Mouse (Mus musculus) cerebellum, adult 18-20 months (tissue): ENCODE measurements around the gene Efna2.

Experiments used
- DNase-seq, 2 experiments: peaks; one replicate each; pipeline ENCODE4 v3.0.0; 2021

Efna2 gene

DNA sequence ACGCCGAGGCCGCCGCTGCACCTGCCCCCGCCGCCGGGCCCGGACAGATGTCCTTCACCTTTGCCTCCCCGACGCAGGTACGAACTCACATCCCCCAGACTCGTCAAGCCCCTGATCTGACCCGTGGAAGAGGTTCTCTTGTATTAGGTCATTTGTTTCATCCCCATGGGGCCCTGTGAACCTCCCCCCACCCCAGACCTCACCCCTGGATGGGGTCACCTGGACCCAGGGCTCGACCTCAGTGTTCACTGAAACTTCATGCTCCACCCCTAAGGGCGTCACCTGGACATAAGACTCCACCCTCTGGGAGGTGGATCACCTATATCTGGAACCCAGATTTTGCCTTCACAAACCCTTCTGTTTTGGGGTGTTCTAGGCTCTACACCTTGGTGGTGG lies 36.8 kb upstream of the Efna2 start:
- peak in 1 of 2 experiments; percentile 61 for DNase-seq

DNA sequence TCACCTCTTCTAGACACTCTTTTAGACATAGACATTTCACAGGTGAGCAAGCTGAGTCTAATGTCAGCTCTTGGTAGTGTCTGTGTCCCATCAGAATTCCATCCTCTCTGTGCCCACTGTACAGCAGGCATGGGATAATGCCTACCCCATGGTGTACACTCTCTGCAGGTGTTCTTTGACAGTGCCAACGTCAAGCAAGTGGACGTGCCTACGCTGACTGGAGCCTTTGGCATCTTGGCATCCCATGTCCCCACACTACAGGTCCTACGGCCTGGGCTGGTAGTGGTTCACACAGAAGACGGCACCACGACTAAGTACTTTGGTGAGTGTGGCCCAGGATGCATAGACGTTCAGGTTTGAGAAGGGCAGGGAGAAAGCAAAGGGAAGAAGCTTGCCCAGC lies 35.6 kb upstream of the Efna2 start:
- no peak for DNase-seq

DNA sequence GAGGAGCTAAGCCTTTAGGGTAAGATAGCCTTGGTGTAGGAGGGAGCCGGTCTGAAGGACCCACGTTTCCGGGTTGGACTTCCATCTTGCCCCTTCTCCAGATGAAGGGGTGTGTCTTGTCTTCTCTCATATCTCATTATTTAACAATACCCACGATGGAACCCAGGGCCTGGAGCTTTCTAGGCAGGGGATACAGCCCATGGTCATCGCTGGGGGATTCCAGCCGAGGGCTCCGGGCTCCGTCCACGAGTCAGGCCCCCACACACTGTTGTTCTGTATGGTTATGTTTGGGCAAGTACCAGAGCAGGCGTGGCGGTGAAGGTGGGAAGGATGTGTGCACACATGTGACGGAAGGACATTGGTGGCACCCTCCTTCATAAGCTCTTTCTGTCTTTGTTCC lies 35.1 kb upstream of the Efna2 start:
- no peak for DNase-seq

DNA sequence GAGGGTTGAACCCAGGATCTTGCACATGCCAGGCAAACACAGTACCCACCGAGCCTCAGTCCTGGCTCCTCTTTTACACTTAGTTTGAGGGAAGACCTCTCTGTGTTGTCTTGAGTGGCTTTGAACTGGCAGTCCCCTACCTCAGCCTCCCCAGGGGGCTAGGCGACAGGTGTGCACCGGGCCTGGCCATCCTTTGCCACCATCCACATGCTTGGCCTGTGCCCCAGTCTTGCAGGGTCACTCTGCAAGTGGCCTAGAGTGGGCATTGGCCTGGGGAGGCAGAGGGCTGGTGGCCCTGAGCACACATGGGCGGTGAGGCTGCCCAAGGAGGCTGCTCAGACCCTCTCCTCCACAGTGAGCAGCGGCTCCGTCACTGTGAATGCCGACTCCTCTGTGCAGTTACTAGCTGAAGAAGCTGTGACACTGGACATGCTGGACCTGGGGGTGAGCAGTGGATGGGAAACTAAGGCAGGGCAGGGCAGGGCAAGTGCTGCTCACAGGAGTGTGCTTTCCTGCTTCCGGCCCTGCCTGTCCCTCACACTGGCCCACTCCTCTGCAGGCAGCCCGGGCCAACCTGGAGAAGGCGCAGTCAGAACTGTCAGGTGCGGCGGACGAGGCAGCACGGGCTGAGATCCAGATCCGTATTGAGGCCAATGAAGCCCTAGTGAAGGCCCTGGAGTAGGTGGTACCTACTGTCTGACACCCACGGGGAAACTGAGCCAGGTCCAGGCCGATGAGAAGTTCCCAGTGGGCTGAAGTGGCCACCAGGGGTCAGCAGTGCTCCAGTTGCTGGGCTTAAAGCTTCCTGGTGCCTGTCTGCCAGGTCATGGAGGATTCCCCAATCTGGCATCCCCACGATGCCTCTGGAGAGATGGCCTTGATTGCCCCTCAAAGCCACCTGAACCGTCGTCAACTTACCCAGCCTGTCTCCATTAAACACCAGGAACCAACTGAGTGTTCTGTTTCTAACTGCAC lies 34.1 kb upstream of the Efna2 start:
- peak; percentile 81 to 87 for DNase-seq

DNA sequence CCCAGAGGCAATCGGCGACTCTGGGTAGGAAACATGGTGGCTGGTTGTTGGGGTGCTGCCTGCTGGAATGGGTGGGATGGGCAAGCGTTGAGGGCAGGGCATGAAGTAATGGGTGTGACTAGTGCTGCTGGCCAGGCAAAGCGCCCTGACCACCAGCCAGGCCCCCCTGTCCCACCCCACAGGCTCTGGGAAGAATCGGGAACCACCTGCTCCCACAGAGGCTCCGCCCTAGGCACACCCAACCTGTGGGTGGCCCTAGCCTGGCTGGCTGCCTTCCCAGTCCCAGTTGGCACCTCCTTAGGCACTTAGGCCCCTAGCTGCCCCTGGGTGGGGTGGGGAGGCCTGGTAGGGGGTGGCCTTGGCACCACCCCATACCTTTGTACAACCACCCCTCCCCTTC lies 33.4 kb upstream of the Efna2 start:
- peak; percentile 57 to 58 for DNase-seq

DNA sequence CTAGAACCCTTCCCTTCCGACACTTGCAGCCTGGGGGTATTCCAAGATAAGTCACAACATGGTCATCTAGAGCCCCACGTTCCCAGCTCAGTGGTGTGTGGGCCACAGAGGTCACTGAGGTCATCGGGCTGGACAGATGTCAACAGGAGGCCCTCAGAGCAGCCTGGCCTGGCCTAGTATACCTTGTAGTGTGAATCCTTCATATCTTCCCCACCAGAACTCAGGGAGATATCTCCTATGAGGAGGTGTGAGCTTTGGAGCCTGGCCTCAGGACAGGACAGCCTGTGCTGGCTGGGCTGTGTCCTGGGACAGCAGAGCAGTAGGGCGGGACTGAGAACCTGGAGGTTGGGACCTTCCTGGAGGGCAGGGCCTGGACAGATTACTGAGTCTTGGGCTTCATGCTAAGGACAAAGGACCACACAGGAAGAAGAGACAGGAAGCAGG lies 32.7 kb upstream of the Efna2 start:
- DNase-seq, result peak in 1 of 2 experiments; percentile 42

DNA sequence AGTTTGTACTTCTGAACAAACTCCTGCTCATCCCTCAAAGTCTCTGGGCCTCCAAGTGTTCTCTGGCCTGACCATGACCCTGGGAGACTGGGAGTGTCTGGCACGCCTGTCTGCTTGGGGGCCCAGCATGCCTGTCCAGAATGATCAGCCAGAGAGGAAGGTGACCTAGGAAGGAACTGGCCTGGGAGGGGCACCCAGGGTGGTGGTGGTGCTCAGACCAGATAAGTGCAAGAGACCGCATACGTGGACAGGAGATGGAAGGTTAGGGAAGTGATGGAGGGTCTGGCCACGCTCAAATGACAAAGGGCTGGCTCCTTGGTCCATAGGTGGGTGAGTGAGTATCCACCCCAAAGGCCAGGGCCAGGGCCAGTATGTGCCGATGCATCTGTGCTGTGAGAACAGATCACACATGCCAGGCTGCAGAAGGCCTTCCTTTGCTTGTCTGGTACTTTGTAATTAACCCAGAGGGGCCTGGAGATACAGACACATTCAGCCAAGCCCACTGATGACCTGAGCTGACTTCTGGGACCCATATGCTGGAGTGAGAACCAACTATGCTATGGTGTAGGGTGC lies 32.0 kb upstream of the Efna2 start:
- peak in 1 of 2 experiments; percentile 40 for DNase-seq

DNA sequence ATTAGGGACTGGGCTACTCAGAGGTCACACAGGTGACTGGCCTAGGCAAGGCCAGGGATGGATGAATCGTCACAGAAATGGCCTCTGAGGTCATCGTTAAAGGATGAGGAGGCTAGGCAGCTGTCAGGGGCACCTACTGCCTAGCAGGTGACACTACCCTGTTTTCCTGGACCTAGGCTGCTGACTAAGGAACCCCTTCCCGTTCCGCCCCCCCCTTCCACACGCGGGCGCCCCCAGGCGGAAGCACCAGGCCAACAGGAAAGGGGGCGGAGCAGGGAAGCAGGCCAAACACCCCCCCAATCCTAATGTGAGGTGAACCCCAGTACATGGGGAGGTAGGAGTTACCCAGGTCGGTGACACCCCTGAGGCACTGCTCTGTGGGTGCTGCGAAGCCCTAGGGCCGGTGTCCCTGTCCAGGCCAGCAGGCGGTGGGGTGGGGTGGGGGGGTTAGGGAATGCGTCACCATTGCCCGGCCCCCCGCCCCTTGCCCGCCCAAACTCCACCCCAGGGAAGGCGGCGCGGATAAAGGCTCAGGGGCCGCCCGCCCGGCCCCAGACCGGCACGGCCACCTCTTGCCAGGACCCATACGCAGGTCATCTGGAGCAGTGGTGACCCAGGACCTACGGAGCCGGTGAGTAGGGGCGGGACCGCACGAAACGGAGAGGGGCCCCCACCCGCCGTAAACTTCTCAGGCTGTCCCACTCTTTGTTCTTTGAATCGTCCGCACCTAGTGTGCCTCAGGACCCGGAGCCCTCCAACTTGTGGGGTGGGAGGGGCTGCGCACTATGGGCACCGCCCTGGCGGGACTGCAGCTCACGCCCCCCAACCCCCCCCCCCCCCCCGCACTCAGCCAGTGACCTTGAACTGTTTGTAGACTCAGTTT lies 31.3 kb upstream of the Efna2 start, which contains the start of gene Midn:
Gene Midn, plus strand, starts transcription at position 554 of the 883 bp plus-strand sequence.
- peak; percentile 64 to 74 for DNase-seq

DNA sequence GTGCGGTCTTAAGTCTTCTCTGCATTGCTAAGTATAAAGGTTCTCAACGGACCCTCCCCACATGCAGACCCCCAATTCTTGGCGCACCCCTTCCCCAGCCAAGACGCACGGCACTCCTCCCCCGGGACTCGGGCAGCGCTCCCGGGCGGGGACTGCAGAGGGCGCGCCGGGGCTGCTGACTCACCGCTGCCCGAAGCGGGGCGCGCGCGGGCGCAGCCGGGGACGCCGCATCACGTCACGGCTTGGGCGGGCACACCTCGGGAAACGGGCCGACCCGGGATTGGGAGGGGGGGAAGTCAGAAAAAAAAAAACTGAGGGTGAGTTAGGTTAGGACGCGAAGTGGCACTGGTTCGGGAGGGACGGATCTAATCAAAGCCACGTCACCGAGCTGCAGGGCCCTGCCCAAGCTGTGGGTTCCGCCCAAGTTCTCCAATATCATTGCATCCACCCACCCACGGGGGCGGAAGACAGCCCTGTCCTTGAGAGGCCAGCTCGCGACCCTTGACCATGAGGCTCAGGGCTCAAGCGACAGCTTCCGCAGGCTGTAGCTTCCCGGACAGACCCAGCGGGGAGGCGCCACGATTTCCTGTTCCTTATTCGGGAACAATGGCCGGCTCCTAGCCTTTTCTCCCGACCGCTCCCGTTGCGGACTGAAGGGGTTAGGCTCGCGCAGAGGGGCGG lies 30.5 kb upstream of the Efna2 start:
- peak; percentile 94 to 98 for DNase-seq

DNA sequence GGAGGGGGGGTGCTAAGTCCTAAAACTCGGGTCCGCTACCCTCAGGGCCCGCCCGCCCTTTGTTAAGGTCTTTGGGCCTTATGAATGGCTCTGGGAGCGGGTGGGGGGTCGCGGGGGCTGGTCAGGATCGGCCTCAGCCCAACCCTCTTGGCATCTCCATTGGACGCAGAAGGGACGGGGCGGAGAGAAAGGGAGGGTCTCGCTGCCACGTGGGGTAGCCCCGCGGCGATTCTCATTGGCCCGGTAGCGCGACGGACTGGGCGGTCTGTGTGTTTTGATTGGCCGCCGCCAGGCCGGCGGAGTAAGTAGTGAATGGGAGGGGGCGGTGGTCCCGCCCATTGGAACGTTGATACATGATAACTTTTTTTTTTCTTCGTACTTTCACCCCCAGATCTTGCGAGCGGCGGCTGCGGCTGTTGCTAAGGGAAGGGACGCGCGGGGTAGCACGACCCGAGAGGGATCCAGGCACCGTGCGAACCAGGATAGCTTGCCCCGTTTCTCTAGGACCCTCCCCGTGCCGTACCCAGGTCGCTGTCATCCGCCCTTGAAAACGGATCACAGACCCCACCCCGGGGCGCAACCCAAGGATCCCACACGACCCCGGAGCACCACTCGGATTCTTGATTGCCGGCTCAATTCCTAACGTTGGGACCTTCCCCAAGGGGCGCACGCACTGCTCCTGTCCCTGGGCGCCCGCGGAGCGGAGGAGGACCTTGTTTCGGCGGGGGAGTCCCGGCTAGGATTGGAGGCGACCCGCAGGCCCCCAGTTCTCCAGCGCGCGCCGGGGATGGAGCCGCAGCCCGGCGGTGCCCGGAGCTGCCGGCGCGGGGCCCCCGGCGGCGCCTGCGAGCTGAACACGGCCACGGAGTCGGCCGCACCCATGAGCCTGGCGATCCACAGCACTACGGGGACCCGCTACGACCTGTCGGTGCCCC lies 29.7 kb upstream of the Efna2 start:
- DNase-seq, result peak; percentile 95 to 98

DNA sequence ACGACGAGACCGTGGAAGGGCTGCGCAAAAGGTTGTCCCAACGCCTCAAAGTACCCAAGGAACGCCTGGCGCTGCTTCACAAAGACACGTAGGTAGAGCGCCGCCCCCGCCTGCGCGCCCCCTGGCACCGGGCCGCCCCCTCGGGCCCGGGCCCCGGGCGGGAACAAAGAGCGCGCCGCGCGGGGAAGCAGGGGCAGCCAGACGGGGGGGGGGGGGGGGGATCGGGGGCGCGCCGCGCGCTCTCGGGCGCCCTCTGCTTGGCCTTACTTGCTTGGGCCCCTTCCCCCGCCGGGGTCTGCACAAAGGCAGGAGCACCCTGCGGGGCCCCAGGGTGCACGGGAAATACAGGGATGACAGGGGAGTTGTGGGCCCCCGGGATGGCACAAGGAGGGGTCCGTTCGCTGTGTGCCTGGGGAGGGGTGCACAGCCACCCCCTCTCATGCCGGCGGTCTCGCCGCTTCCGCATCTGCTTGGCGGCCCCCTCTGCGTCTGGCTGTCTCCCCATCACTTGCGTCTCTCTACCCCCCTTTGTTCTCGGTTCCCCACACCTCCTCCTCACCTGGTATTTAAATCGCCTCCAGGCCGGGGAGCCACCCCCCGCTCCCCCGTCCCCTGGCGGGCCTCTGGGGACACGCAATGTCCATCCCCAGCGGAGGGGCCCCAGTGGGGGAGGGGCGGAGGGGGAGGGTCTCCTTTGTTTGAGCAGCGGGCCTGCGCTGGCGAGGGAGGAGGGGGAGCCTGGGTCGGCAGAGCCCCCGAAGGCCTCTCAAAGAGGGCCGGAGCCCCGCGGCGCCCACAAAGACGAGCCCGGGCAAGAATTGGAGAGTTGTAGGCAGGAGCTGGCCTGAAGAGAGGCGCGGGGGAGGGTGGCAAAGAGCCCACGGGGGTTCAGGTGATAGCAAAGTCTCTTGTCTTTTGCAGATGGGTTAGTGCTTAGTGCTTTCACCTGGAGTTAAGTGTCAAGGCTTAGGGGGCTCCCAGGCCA lies 28.8 kb upstream of the Efna2 start:
- peak; percentile 63 to 75 for DNase-seq

DNA sequence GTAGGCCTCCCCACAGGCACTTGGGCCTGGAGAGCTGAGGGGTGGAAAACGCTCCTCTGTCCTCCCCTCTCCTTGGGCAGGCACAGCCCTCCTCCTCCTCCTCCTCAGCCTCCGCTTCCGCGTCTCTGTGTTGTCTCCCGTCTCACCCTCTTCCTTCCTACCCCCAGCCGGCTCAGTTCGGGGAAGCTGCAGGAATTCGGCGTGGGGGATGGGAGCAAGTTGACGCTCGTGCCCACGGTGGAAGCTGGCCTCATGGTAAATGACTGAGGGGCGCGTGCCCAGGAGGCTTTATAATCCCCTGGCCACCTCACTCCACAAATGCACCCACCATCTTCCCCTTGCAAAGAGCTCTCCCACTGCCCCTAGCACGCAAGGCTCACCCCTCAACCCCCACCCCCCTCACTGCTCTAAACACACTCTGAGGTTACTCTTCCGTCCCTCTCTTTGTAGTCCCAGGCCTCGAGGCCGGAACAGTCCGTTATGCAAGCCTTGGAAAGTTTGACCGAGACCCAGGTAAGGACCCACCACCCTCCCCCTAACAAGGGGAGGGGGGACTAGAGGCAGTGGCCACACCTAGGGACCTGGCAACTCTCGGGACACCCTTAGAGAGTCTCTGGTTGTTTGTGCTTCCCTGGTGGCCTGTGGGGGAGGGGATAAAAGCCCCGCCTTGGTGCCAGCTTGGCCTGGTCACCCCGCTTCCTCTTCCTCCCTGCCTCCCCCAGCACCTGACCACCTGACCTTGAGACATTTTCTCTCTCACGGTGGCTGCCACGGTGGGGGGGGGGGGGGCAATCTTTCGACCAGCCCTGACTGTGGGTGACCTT lies 27.9 kb upstream of the Efna2 start:
- peak; percentile 64 for DNase-seq

DNA sequence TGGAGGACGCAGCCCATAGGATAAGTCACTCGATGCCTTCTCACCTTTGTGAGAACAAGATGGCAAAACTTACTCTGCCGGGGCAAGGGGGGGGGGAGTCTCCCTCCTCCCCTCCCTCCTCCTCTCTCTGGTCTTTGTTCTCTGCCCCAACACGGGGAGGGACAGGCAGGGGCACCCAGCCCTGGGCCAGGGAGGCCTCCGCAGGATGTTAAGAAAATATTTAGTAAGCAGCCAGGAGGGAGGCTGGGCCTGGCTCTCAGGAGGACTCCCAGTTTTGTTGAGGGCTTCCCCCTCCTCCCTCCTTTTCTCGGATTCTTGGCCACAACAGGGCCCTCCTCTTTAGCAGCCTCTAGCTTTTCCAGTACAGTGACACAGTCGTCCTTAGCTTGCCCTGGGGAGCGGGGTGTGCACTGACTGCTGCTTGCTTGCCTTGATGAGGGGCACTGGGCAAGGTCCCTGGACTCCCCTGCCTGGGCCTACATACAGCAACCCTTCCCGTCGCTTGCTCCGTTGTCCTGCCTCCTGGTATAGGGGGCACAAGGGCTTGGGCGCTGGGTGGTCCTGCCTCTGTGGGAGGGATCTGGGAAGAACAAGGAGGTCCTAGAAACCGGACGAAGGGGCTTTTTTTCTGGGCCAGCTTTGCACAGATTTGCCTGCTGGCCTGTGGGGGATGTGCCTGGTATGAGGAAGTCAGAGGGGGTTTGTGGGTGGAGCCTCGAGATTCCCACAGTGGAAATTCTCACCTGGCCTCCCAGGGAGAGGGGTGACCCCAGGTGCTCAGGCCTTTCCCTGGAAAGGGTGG lies 27.0 kb upstream of the Efna2 start:
- peak in 1 of 2 experiments; percentile 43 for DNase-seq

DNA sequence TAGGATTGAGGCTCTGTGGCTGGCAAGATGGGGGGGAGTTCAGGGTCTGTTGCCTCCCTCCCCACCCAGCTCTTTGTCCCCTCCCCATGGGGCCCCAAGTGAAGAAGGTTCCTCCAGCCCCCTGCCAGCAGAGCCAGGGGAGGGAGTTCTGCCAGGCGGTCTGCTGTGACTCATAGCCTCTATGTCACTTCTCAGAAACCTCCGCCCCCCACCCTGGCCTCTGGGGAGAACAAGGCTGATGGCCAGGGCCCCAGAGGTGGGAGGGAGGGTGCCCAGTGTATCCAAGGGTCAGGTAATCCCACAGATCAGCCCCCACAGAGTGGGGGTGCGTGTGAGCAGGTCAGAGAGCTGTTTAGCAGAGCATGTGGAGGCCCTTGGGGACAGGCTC lies 26.4 kb upstream of the Efna2 start:
- peak in 1 of 2 experiments; percentile 47 for DNase-seq

DNA sequence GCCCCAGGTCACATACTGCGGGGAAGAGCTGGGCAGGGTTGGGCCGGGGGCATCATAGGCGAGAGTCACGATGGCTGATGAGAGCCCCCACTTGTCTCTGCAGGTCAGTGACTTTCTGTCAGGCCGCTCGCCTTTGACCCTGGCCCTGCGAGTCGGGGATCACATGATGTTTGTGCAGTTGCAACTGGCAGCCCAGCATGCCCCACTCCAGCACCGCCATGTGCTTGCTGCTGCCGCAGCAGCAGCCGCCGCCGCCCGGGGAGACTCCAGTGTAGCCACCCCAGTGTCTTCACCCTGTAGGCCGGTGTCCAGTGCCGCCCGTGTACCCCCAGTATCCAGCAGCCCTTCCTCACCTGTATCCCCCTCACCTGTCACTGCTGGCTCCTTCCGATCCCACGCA lies 25.6 kb upstream of the Efna2 start:
- no peak for DNase-seq

DNA sequence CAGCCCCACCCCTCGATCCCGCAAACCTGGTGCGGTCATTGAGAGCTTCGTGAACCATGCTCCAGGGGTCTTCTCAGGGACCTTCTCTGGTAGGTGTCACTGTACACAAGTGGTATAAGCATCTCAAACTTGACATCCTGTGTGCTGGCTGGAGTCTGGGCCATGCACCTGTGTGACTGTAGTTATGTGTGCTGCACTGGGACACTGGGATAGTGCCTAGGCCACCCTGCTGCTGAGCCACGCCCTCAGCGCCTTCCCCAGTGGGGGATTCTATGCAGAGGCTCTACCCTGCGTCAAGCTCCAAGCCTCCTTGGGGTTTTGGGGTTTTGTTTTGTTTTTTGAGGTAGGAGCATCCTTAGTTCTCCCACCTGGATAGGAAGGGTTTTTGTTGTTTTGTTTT lies 24.9 kb upstream of the Efna2 start:
- DNase-seq, result no peak

DNA sequence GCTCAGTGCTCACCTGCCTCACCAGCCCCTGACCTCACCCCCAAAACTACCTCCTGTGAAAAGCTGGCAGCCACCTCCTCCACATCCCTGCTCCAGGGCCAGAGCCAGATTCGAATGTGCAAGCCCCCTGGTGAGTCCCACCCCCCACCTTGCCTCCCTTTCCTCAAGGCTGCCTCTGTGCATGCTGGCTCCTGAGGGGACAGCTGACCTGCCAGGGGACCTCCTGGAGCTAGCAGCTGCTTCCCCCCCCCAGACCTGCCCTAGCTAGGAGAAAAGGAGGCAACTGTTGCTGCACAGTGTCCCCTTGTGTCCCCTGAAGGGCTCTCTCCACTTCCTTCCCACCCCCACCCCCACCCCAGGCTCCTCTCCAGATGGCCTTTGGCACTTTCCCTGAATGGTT lies 24.0 kb upstream of the Efna2 start:
- no peak for DNase-seq
